Mouse (Mus musculus) v-Abl transformed pro-B cells (cell line): ENCODE data around the gene Dcp1b.

Experiments used
- in situ Hi-C, 2 experiments: fragments of 400-800 bp; cut with MboI; formaldehyde crosslinking; loops; one replicate each; pipeline ENCODE4 v1.15.1; 2025; ENCODE audit not compliant: unreplicated experiment in 2 of 2

Gene Dcp1b

GRCm38 (mm10) chr6:119194161-119194560 lies 19.1 kb downstream of the Dcp1b start:
- in situ Hi-C loops, result no loop called here

GRCm38 (mm10) chr6:119194601-119195000 lies 19.5 kb downstream of the Dcp1b start:
- in situ Hi-C loops, result no loop called here

DNA sequence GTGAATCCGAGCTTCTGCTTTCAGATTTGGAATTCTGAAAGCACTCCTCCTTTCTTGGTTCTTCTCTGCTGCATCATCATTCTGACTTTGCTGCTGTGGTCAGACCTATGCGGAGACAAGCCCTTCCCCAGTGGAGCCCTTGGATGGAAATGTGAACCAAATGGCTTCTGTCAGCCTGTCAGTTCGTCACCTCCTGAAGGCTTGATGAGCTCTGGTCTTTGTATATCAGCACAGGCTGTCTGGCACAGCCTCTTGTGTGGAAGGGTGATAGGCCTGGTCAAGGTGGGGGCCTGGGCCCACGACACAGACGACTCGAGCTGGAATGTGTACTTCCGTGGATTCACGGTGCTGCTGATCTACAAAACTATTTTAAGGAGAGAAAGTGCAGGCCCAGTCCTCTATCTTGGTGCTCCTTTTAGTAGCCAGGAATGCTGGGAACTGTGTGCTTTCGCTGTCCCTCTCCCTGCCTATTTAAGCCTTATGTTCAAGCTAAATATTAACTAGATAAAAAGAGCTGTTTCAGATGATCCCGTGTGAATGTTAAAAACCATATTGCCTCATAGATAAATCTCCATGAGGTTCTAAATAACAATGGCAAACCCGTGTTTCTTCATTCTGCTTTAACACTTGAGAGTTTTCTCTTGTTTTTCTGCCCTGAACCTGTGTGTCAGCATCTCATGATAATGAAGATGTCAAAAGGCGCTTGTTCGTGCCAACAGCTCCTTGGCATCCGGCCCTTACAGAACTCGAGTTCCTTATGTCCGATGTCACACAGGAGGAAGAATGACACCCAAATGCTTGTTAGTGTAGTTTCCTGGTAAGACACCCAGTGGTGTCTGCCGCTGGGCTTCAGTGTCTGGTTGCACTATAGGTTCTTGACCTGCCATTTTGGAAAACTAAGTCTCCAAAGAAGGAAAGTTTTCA lies 21.6 kb downstream of the Dcp1b start, which contains the start of gene Cacna1c:
Gene Cacna1c (minus strand): TSS at position 37 of the 924 bp plus-strand sequence.
- in situ Hi-C loops, result no loop called here

- in situ Hi-C loops, result no loop called here
Observed at GRCm38 (mm10) chr6:119198534-119199273, 23.7 kb downstream of the Dcp1b start.

DNA sequence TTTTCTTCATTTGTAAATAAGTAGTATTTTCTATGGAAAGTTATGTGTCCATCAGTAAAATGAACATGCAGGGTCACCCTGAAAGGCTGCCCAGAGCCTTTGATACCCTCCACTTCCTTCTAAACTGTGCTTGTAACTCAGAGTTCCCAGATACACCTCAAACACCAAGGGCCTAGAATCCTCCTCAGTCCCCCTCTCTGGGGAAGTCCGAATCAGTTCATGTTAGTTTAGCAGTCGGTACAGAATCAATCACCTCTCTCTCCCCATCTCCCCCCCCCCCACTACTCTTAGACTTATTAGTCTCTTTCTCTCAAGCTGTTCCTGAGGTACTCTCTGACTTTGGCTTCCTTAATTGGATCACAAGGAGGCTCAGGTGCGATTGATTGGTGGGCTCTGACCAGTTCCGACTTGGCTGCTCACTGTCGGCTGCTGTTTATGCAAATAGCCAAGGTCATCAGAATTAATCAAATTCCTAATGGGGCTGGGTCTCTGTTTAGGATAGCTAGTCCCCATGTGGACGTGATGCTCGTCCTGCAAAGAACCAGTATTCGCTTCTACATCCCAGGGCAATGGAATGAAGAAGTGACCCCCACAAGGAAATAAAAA lies 24.3 kb downstream of the Dcp1b start:
- in situ Hi-C loops, result no loop called here

GRCm38 (mm10) chr6:119200362-119200761 lies 25.3 kb downstream of the Dcp1b start:
- in situ Hi-C loops, result loop anchor here in 1 of 2 experiments (25.0 kb wide), 1 partner anchor 787 kb away; no protein-coding TSS in a partner anchor

- in situ Hi-C loops, result loop anchor here in 1 of 2 experiments (25.0 kb wide), 1 partner anchor 786 kb away; no protein-coding TSS in a partner anchor
Observed at GRCm38 (mm10) chr6:119201575-119201974, 26.5 kb downstream of the Dcp1b start.

GRCm38 (mm10) chr6:119204286-119204685 lies 29.2 kb downstream of the Dcp1b start:
- in situ Hi-C loops, result loop anchor here in 1 of 2 experiments (25.0 kb wide), 1 partner anchor 783 kb away; no protein-coding TSS in a partner anchor

DNA sequence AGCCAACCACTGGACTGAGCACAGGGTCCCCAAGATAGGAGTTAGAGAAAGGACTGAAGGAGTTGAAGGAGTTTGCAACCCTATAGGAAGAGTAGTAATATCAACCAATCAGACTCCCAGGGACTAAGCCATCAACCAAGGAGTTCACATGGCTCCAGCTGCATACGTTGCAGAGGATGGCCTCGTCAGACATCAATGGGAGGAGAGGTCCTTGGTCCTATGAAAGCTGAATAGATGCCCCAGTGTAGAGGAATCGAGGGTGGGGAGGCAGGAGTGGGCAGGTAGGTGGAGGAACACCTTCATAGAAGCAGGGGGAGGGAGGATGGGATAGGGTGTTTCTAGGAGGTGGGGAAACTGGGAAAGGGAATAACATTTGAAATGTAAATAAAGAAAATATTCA lies 29.9 kb downstream of the Dcp1b start:
- in situ Hi-C loops, result loop anchor here in 1 of 2 experiments (25.0 kb wide), 1 partner anchor 782 kb away; no protein-coding TSS in a partner anchor

GRCm38 (mm10) chr6:119206006-119206405 lies 31.0 kb downstream of the Dcp1b start:
- in situ Hi-C loops, result loop anchor here in 1 of 2 experiments (25.0 kb wide), 1 partner anchor 781 kb away; no protein-coding TSS in a partner anchor

DNA sequence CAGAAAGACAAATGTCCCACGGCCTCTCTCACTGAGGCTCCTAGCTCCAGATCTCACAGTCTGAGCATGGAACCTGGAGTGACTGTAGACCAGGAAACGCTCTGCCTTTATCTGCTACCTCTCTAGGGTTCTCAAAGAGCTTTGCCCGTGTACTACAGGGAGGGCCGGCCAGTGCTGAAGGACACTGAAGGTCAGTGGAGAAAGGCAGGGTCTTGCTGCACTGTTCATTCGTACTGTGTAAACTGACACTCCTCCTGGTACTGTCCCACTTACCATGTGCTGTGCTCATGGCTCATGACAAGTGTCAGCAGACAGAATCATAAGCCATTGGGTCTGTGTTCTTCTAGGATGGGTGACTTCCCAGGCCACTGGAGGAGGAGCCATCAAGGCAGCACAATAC lies 38.3 kb downstream of the Dcp1b start:
- in situ Hi-C loops, result loop anchor here in 1 of 2 experiments (25.0 kb wide), 1 partner anchor 774 kb away; no protein-coding TSS in a partner anchor

DNA sequence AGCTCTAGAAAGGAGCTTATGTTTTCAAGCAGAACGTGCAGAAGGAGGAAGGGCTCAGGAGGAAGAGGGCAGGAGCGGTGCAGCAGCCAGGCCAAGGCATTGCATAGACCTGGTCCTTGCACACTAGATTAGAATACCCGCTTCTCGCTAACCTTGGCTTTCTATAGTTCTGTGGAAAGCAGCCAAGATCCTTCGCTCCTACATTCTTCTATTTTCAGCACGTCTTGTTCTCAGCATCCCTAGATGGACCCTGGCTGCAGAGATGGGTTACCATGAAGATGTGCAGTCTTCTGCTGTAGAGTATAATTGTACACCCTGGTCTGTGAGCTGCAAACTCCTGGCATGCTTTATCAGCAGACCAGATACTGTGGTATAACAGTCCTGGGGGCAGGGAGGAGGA lies 39.1 kb downstream of the Dcp1b start:
- in situ Hi-C loops, result loop anchor here in 1 of 2 experiments (25.0 kb wide), 1 partner anchor 773 kb away; no protein-coding TSS in a partner anchor

- in situ Hi-C loops, result loop anchor here in 1 of 2 experiments (25.0 kb wide), 1 partner anchor 772 kb away; no protein-coding TSS in a partner anchor
Observed at GRCm38 (mm10) chr6:119215040-119215613, 40.1 kb downstream of the Dcp1b start.

DNA sequence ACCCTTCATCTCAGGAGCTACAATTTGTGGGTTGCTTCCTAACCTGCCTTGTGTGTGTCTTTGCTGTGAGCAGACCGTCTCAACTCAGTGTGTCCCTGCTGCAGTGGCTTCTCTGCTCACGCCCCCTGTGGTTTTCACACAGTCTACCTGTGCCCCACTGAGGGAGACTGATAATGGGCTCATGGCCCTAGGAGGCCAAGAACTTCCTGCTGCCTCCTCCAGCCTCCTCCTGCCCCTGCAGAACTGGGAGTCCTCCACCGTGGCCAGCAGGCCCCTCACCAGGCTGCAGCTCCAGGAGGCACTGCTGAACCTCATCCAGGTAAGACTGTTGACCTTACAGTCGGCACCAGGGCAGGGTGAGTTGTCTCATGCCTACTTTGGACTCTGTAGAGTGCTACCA lies 42.6 kb downstream of the Dcp1b start:
- in situ Hi-C loops, result loop anchor here in 1 of 2 experiments (25.0 kb wide), 1 partner anchor 770 kb away; no protein-coding TSS in a partner anchor

DNA sequence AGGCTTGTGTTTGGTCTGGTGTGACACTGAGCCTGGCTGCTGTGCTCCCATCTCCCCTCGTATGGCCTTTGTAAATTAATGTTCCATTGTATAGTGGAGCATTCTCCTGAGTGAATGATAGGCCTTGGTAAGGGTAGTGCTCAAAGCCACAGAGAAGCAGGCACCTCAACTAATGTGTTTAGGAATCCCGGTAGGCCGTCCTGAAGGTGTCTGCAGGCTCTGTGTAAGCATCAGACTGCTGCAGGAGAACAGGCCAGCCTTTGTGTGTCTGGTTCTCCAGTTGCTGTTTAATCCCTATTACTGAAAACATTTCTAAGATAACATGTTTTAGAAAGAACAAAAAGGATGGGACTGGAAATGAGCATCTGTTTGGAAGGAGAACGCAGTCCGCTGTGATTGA lies 43.5 kb downstream of the Dcp1b start:
- in situ Hi-C loops, result loop anchor here in 1 of 2 experiments (25.0 kb wide), 1 partner anchor 769 kb away; no protein-coding TSS in a partner anchor

DNA sequence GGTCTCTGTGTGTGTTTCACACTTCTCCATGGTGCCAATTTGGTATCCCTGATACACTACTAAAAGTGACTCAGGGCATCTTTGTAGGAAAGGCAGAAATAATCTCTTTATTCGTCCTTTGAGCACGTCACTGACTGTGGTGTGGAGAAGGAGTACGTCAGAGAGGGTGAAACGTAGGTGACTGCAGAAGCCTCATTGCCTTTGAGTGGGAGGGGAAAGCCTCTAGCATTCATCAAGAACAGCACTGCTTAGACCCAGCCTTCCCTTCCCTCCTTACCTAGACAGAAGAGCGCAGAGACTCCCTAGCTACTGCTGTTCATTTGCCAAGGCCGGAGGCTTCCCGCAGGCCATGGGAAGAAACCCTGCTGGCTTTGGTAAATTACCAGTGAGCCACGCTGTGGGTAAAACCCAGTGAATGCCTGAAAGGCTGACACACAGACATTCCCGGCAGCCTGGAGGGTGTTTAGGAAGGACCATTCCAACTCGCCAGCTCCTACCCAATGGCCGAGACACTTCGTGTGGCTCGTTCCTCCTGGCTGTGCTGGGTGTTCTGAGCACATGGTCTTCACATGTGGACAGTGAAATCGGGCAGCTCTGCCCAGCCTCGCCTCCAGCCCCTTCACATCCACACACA lies 44.3 kb downstream of the Dcp1b start:
- in situ Hi-C loops, result loop anchor here in 1 of 2 experiments (25.0 kb wide), 1 partner anchor 768 kb away; no protein-coding TSS in a partner anchor

DNA sequence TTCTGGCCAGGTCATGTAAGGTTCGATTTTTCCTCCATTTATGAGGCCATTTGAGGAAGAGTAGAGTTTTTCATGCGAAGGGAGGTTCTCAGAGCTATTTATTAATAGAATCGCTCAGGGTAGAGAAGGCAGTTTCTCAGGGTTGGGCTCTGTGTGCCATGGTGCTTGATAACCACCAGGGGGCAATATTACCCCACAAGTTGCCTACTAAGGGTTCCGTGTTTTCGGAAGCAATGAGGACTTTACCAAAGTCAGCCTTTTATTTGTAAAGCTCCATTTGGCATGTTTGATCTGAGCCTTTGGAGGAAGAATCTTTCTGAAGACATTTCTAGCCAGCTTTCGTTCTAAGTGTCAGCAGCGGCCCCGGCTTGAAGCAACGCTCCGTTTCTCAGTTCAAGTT lies 45.2 kb downstream of the Dcp1b start:
- in situ Hi-C loops, result loop anchor here (5.0 to 25.0 kb wide), 4 partner anchors 127 to 985 kb away; no protein-coding TSS in a partner anchor

GRCm38 (mm10) chr6:119224451-119225195 lies 49.6 kb downstream of the Dcp1b start:
- in situ Hi-C loops, result loop anchor here (5.0 to 25.0 kb wide), 6 partner anchors 123 to 1038 kb away; no protein-coding TSS in a partner anchor
